Mouse (Mus musculus) retina, embryonic 14.5 days (tissue): ENCODE results near the gene Ppp2r2c.

Experiments used
- DNase-seq: peaks from one replicate; pipeline ENCODE4 v3.0.0-alpha.2; 2015; ENCODE audit warnings: low spot score

Ppp2r2c gene

GRCm38 (mm10) chr5:36868266-36869090 lies at the start of gene Ppp2r2c:
Gene Ppp2r2c (plus strand): TSS chr5:36868513.
- peak; percentile 27 for DNase-seq

GRCm38 (mm10) chr5:36819742-36820141 lies 48.6 kb upstream of the Ppp2r2c start:
- DNase-seq, result no peak

GRCm38 (mm10) chr5:36820142-36820541 lies 48.2 kb upstream of the Ppp2r2c start:
- peak; percentile 73 for DNase-seq

GRCm38 (mm10) chr5:36822907-36823306 lies 45.4 kb upstream of the Ppp2r2c start:
- DNase-seq, result no peak

GRCm38 (mm10) chr5:36829098-36829497 lies 39.2 kb upstream of the Ppp2r2c start:
- no peak for DNase-seq

- DNase-seq, result peak; percentile 98
These were observed 38.1 kb upstream of the Ppp2r2c start, which contains the start of gene Man2b2 for GRCm38 (mm10) chr5:36829913-36830879. Gene Man2b2 (minus strand): TSS chr5:36830653.

- peak; percentile 45 for DNase-seq
These were observed 37.0 kb upstream of the Ppp2r2c start for GRCm38 (mm10) chr5:36831272-36831671.

GRCm38 (mm10) chr5:36835933-36836332 lies 32.4 kb upstream of the Ppp2r2c start:
- peak; percentile 90 for DNase-seq

- no peak for DNase-seq
These were observed 29.3 kb upstream of the Ppp2r2c start for GRCm38 (mm10) chr5:36839032-36839431.

- no peak for DNase-seq
These were observed 28.7 kb upstream of the Ppp2r2c start for GRCm38 (mm10) chr5:36839602-36840001.

GRCm38 (mm10) chr5:36840092-36840491 lies 28.2 kb upstream of the Ppp2r2c start:
- DNase-seq, result no peak

GRCm38 (mm10) chr5:36841701-36842100 lies 26.6 kb upstream of the Ppp2r2c start:
- DNase-seq, result no peak

- peak; percentile 52 for DNase-seq
These were observed 23.8 kb upstream of the Ppp2r2c start for GRCm38 (mm10) chr5:36844490-36844889.

- DNase-seq, result no peak
These were observed 16.7 kb upstream of the Ppp2r2c start for GRCm38 (mm10) chr5:36851572-36851971.

- no peak for DNase-seq
These were observed 13.1 kb upstream of the Ppp2r2c start for GRCm38 (mm10) chr5:36855180-36855579.

GRCm38 (mm10) chr5:36856529-36856928 lies 11.8 kb upstream of the Ppp2r2c start:
- DNase-seq, result no peak

GRCm38 (mm10) chr5:36857546-36857945 lies 10.8 kb upstream of the Ppp2r2c start:
- no peak for DNase-seq

GRCm38 (mm10) chr5:36861084-36861483 lies 7.2 kb upstream of the Ppp2r2c start:
- peak; percentile 35 for DNase-seq

- no peak for DNase-seq
These were observed 1.5 kb upstream of the Ppp2r2c start for GRCm38 (mm10) chr5:36866701-36867250.

- DNase-seq, result no peak
These were observed 752 bp upstream of the Ppp2r2c start for GRCm38 (mm10) chr5:36867561-36867960.

- peak; percentile 37 for DNase-seq
These were observed 869 bp downstream of the Ppp2r2c start for GRCm38 (mm10) chr5:36869186-36869577.

GRCm38 (mm10) chr5:36869578-36870236 lies 1.4 kb downstream of the Ppp2r2c start:
- DNase-seq, result peak; percentile 42
